Mouse (Mus musculus) small intestine, adult 2 months (tissue): ENCODE results near the gene Adam23.

Source experiments
- CTCF ChIP-seq: fragments of 200-500 bp; IDR thresholded peaks from 2 replicates; pipeline ENCODE4 v1.5.1; 2012; ENCODE audit warnings: low read depth, mild to moderate bottlenecking, control low read depth, inconsistent platforms, low read length, moderate library complexity, mixed read lengths; ENCODE audit not compliant: insufficient replicate concordance, insufficient read length; ENCODE audit errors: extremely low read depth
- POLR2A ChIP-seq: fragments of 200-500 bp; IDR thresholded peaks from 2 replicates; pipeline ENCODE4 v1.6.1; 2012; ENCODE audit warnings: low read depth, mild to moderate bottlenecking, control low read depth, inconsistent platforms, low read length, moderate library complexity

DNA sequence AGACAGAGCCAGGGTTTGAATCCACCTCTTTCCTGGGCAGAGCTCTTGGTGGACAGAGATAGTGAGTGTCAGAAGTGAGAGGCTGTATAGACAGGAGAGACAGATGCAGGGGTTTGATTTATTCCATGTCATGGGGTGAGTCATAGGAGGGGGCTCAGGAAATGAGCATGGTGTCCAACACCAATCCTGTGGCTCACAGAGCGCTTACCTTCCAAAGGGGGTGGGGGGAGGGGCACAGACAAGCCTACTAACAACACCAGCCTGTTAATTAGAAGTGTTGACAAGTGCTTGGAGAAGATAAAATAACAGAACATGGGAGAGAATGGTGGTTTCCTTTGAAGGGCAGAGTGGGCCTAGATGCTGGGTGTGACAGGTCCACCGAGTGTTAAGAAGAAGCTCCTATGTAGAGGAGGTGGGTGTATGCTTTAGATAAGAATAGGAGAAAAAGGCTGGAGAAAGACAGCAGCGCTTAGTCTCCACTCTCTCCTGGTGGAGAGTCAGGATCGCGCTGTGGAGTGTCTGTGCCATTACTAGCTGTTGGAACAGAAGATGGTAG lies 7.7 kb downstream of the Adam23 start:
- TF ChIP-seq CTCF, result no peak
- no peak for TF ChIP-seq POLR2A
